Mouse (Mus musculus) kidney, postnatal 36 days (tissue): ENCODE results near the gene Gm30191.
"Not testable (repeated sequence)": the region's sequence is repeated elsewhere in the genome, so short reads cannot be mapped to it uniquely, and the experiment has no call there.

Experiments
- DNase-seq, 2 experiments: peaks; one replicate each; pipeline ENCODE4 v3.0.0; 2021 to 2022; ENCODE audit warnings: mixed read lengths in 2 of 2

Gm30191 gene

GRCm38 (mm10) chr4:134252131-134252910 is 5.6 kb downstream of the Gm30191 start:
- peak; percentile 42 to 59 for DNase-seq

GRCm38 (mm10) chr4:134252911-134253721 is 6.4 kb downstream of the Gm30191 start:
- DNase-seq = peak; percentile 59 to 62

DNA sequence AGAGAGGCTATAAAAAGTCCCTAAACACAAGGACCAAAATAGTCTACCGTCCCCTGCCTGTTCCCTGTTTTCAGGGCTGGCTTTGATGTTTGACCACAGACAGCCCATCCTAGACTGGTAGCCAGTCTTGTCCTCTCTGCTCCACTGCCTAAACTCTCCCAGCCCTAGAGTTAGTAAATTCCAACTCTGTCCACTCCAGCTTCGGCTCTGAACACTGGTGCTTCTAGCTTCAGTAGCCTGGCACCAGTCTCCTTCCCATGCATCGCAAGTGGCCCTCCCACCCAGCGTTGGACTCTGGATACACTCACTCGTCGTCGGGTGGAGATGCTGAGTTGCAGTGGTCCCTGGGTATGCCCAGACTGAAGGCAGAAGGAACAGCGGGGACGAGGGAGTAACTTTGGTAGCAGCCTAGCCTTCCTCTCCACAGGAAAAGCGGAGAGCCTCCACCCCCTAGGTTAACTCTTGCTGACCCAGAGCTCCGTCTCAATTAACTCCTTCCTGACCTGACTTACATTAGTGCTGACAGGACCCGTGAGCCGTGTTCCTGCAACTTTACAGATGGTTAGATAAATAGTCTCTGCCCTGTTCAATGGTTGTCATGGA is 7.1 kb downstream of the Gm30191 start, which contains the start of gene Grrp1:
Grrp1 (minus strand) TSS at position 385 of the 603 bp plus-strand sequence.
- DNase-seq = peak; percentile 56 to 59

DNA sequence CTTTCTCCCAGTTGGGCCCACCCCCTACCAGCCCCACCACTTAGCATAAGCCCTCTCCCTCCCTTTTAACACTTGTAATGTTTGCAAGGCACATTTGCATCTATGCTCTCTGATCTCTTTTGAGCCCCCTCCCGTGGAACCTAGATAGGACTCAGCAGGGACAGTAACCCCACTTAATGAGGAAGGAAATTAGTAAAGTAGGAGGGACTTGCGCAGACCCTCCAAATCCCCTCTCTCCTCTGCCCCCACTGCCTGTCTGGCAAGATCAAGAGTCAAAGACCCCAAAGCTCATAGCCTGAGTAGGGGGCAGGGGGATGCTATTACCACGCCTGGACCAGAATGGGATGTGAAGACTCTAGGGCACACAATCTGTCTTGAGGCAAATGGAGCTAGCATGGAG is 8.1 kb downstream of the Gm30191 start:
- DNase-seq = no peak

GRCm38 (mm10) chr4:134255854-134256253 is 9.1 kb downstream of the Gm30191 start:
- DNase-seq = peak; percentile 46 to 60

DNA sequence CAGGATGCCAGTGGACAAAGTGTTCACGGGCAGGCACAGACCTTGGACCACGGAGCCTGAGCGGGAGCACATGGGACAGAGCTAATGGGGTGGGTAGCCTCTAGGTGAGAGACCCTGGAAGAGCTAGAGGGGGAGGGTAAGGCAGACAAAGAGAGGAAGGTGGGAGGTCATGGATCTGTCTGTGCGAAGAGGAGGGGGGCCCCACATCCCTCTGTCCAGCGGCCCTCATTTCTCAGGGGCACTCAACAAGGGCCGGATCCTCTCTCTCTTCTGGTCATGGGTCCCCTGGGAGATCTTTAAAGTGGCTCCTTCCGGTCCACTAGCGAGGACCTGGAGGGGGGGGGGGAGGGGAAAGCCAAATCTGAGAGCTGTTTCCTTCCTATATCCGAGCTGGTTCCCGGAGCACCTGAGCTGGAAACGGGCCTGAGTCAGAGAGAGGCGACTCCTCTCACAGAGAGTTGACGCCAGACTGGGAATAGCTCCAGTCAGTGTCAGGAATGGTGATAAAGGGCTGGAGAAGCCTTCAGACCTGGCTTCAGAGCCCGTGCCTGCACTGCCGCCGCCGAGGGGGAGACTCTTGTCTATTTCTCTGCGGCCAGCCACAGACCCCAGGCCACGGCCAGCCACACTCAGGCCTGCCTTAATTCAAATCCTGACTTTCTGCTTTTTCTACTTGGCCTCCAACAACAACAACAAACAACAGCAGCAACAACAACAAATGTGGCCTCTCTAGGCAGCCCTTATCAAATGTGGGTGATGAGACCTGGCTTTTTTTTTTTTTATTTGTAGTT is 9.9 kb downstream of the Gm30191 start:
- DNase-seq = peak; percentile 70 to 74

GRCm38 (mm10) chr4:134257198-134258009 is 10.7 kb downstream of the Gm30191 start:
- peak in 1 of 2 experiments; percentile 33 for DNase-seq

DNA sequence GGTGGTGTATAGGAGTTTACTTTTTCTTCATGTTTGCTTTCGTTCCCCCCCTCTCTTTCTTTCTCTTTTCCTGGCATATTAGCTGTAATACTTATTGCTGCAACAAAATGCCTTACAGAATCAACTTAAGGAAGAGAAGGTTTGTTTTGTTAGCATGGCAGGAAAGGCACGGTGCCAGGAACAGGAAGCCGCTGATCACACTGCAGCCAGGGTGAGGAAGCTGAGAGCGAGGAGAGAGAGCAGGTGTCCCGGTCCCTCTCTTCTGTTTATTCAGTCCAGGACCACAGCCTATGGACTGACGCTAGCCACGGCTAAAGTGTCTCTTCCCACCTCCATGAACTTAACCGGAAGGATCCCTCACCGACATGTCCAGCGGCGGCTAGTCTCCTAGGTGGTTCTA is 11.6 kb downstream of the Gm30191 start:
- peak in 1 of 2 experiments; percentile 53 for DNase-seq

DNA sequence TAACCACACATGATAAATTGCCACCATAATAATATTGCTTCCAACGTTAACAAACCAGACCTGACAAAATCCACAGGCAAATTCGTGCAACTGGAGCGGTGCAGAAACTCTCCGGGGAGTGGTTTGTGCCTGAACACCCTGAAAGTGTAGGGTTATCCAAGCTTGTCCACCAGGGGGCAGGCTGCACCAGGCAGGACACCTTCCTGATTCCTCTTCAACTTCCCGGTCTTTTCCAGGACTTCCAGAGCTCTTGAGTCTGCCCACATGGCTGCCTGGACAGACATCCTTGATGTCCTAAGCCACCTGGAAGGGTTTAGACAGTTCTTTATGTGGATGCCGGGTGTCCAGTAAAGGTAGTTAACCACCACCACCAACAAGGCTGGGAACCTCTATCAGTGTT is 16.5 kb downstream of the Gm30191 start:
- DNase-seq = peak; percentile 75 to 92

DNA sequence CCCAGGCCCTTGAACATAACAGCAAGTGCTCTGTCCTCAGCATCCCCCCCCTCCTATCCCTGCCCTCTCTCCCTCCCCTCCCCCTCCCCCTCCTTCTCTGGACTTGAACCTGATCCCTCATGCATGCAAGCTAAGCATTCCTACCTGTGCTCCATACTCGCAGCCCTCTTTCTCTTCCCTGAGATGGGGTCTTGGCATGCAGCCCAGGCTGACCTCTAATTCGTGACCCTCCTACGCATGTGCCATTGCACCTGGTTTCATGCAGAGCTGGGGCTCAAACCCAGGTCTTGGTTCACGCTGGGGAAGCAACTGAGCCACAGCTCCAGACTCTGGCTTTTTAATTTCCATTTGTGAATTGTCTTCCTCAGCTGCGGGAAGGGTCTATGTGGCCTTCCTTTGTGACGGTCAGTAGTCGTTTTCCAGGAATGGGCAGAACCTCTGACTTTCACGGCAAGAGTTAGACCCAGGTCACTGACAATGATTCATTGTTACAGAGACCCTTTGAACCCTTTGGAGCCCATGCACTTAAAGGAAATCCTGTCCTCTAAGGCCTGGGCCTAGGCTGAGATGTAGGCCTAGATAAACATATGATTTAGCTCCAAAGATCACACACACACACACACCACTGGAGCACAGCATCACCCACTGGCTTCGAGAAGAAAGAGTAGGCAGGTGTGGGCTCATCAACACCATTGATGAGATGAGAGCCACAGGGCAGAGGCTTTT is 19.3 kb downstream of the Gm30191 start:
- peak in 1 of 2 experiments; percentile 51 for DNase-seq

DNA sequence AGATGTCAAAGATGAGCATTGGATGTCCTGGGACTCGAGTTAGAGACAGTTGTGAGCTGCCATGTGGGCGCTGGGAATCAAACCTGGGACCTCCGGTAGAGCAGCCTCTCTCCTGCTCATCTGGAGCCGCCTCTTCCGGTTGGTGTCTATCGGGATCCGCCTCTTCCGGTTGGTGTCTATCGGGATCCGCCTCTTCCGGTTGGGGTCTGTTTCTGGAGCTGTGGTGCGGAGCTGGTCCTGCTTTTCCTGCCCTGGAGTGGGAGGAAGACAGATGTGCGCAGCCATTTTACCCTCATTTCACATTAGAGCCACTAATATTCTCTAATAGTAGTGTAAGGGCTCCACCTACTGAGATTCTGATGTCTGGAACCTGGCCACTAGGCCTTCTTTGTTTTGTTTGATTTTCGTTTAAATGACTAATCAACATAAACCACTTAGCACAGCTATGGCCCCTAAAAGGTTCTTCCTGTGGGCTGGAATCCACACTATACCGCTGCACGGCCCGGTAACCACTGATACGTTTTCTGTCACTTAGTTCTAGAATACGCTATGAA is 21.4 kb downstream of the Gm30191 start:
- DNase-seq = no peak

DNA sequence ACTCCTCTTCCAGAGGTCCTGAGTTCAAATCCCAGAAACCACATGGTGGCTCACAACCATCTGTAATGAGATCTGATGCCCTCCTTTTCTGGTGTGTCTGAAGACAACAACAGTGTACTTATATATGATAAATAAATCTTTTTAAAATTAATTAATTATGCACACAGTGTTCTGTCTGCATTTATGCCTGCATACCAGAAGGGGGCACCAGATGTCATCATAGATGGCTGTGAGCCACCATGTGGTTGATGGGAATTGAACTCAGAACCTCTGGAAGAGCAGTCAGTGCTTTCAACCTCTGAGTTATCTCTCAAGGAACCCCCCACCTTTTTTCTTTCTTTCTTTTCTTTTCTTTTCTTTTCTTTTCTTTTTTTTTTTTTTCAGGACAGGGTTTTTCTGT is 22.9 kb downstream of the Gm30191 start:
- not testable (repeated sequence) for DNase-seq

DNA sequence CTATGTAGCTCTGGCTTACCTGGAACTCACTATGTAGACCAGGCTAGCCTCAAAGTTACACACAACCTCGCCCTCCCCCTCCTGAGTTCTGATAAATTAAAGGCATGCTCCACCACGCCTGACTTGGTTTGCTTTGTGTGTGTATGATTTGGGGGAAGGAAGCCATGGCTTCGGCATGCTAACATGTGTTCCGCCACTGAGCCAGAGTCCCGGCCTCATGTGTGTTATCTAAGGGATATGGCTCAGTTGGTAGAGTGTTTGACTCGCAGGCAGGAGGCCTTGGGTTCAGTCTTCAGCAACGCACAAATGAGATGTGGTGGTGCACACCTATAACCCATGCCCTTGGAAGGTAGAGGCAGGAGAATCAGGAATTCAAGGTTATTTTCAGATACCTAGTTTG is 25.2 kb downstream of the Gm30191 start:
- DNase-seq = no peak

GRCm38 (mm10) chr4:134272731-134273416 is 26.1 kb downstream of the Gm30191 start:
- no peak for DNase-seq

- DNase-seq = no peak
These were observed 26.9 kb downstream of the Gm30191 start for GRCm38 (mm10) chr4:134273417-134274345.

- DNase-seq = no peak
These were observed 38.2 kb downstream of the Gm30191 start for GRCm38 (mm10) chr4:134284942-134285341.

DNA sequence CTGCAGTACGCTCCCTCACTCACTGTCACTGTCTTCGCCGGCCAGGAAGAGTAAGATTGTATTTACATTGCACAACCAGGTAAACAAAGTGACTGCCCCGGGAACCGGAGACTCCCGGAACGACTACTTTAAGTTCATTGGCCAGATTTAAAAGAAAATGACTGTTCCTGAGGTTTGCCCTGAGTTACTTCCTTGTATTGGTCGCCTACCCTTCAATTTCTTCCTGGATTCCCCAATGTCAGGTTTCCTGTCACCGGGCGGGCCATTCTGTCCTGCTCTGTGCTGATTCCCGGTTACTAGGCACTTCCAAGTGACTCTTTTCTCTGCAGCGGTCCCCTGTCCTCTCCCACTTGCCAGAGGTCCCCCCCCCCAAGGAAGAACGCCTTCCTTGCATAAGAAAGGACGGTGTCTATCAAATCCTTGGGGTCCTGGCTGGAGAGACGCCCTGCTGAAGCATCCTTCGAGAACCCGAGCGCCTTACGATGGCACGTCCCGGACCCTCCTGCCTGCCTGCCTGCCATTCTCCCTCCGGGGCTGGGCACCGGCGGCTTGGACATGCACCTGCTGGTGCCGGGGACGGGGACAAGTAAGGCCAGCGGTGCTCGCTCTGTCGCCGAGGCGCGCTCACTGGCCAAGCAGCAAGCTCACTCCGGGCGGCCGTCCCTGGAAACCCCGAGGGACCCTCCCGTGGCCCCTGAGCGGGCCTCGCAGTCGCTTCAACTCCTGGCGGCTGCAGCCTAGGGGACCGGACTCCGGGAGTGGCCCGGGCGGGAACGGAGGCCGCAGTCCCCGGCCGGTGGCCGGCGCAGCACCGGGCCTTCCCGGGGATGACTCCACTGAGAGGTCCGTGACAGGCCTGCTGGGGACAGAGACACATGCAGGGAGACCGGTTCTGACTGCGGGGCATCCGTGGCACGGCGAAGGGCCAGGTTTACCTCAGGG is 39.8 kb downstream of the Gm30191 start:
- peak in 1 of 2 experiments; percentile 19 for DNase-seq

DNA sequence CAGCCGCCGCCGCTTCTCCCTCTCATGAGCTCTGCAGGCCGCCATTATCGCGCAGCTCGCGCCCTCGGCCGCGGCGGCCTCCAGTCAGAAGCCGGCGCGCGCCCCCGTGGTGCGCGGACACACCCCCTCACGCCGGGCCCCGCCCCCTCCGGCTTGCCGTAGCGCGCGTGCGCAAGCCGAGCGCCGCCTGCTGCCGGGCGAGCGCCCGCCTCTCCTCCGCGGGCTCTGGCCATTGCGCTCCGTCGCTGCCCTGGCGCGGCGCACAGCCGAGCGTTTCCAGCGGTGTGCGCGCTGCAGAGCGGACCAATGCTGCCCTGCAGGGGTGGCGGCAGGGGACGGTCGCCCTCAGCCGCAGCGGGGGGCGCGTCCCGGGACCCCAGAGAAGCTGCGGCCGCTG is 40.4 kb downstream of the Gm30191 start:
- DNase-seq = peak; percentile 94 to 97
